ENCODE assay signal across 10 mouse cellular contexts in the genomic region with DNA sequence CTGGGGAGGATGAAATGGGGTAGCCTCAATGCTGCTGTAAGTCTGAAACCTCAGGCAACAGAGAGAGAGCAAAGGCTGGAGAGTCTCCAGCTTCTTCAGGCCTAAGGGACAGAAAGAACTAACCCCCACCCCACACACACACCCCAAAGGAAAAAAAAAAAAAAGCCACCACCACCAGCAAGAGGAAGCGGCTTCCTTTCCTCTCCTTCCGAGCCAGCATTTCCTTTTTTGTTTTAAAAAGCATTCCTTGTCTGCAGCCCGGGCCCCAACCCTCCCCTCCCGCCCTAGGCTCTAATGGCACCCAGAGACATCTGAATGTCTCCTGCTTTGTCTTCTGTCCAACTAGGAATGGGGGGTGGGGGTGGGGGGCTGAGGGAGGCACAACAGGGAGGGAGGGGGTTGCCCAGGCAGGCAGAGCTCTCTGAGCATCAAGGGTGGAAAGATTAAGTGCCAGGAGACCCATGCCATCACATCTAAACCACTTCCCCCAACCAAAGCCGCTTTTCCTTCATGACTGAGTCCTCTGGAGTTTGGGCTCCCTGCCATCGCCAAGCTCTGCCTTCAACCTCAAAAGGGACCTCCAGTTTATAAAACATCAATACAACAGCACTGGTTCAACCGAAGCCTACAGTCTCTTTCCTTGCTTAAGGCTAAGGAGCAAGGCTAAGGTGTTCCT. TPM values are rescaled to one million over a fixed set of nuclear protein-coding genes. Genes with fewer than 3 reads are reported as not detected.
A peak's percentile ranks its signal among the peaks of the same experiment; 100 is the strongest.
DNase-seq lines count a peak whose midpoint lies in the region; ATAC-seq lines count a peak whose summit lies in the region.
"Had no signal": no experiment of that assay in that cellular context is flagged by ENCODE, and none has a peak within 500 bp of the region (broad histone marks: within the 10 kb centered on the region; RNA-seq: fewer than 3 reads in every experiment).

No protein-coding gene starts in this region.

- no peak overlapping the region for H3K4me3 ChIP-seq in hindbrain, embryonic 10.5 days
- no peak overlapping the region for H3K4me3 ChIP-seq in hindbrain, embryonic 14.5 days (replicated peaks; ENCODE audit: low read length)
- no peak overlapping the region for H3K4me3 ChIP-seq in embryonic facial prominence, embryonic 12.5 days

- H3K9me3 ChIP-seq in hindbrain, embryonic 10.5 days: no peaks in the 10 kb centered on the region
- no peaks in the 10 kb centered on the region for H3K9me3 ChIP-seq in hindbrain, embryonic 14.5 days (ENCODE audit: control insufficient read depth, low read length)
- H3K9me3 ChIP-seq in embryonic facial prominence, embryonic 12.5 days: no peaks in the 10 kb centered on the region

- H3K27ac ChIP-seq in hindbrain, embryonic 10.5 days: peak overlapping the region; percentile 81
- H3K27ac ChIP-seq in hindbrain, embryonic 14.5 days: no peak overlapping the region
- peak overlapping the region; percentile 46 for H3K27ac ChIP-seq in embryonic facial prominence, embryonic 12.5 days

- no peak for DNase-seq in hindbrain, embryonic 10.5 days (ENCODE audit: low spot score)
- no peak for DNase-seq in hindbrain, embryonic 14.5 days (ENCODE audit: low spot score)
- peak; percentile 79 for DNase-seq in 416B (ENCODE audit: low read depth)
- peak; percentile 53 for DNase-seq in kidney, postnatal 14 days
- DNase-seq in ovary, adult 18-20 months (ENCODE audit: low spot score): no peak
- no peak for DNase-seq in embryo, embryonic 10 days (ENCODE audit: low spot score)
- DNase-seq in retina, embryonic 14.5 days (ENCODE audit: low spot score): no peak
- DNase-seq: cerebellum, postnatal 10 days; thymus, postnatal 14 days had no signal

- peaks cover 25% of the 10 kb centered on the region for H3K4me1 ChIP-seq in hindbrain, embryonic 10.5 days (replicated peaks)
- H3K4me1 ChIP-seq in hindbrain, embryonic 14.5 days (replicated peaks; ENCODE audit: control insufficient read depth, insufficient read depth, low read length): 0 out of 2 replicates have a peak, but pooled peaks cover 4% of the 10 kb centered on the region
- H3K4me1 ChIP-seq in embryonic facial prominence, embryonic 12.5 days: peaks cover 9% of the 10 kb centered on the region

- ATAC-seq in hindbrain, embryonic 14.5 days (ENCODE audit: low FRiP score): no peak
- no peak for ATAC-seq in embryonic facial prominence, embryonic 12.5 days (ENCODE audit: insufficient number of reproducible peaks, insufficient read depth, low FRiP score, low TSS enrichment)

- no peak overlapping the region for H3K4me2 ChIP-seq in hindbrain, embryonic 14.5 days (replicated peaks)
- H3K4me2 ChIP-seq in embryonic facial prominence, embryonic 12.5 days (replicated peaks): no peak overlapping the region

- H3K9ac ChIP-seq in hindbrain, embryonic 14.5 days: no peak overlapping the region
- no peak overlapping the region for H3K9ac ChIP-seq in embryonic facial prominence, embryonic 12.5 days

- H3K27me3 ChIP-seq in hindbrain, embryonic 10.5 days (ENCODE audit: insufficient read depth, poor library complexity, severe bottlenecking): no peaks in the 10 kb centered on the region
- H3K27me3 ChIP-seq in hindbrain, embryonic 14.5 days (ENCODE audit: control insufficient read depth, insufficient read depth, low read length): no peaks in the 10 kb centered on the region
- no peaks in the 10 kb centered on the region for H3K27me3 ChIP-seq in embryonic facial prominence, embryonic 12.5 days

- WGBS in hindbrain, embryonic 10.5 days: 42% methylated on average over 7 of the region's 7 CpGs
- WGBS in hindbrain, embryonic 14.5 days: 29% methylated on average over 7 of the region's 7 CpGs
- 27% methylated on average over 7 of the region's 7 CpGs for WGBS in embryonic facial prominence, embryonic 12.5 days

- no peaks in the 10 kb centered on the region for H3K36me3 ChIP-seq in hindbrain, embryonic 10.5 days
- no peaks in the 10 kb centered on the region for H3K36me3 ChIP-seq in hindbrain, embryonic 14.5 days (replicated peaks; ENCODE audit: control insufficient read depth, insufficient read depth)
- no peaks in the 10 kb centered on the region for H3K36me3 ChIP-seq in embryonic facial prominence, embryonic 12.5 days

RNA-seq across cellular contexts. Expression of gene Ksr1, which starts 10.4 kb away (rescaled TPM):
- 2.7 and 5.2 TPM in 2 replicates for polyA plus RNA-seq in hindbrain, embryonic 10.5 days (2016; fragmentation: Nextera tagmentation; extraction: Ambion mirVana)
- polyA plus RNA-seq in hindbrain, embryonic 14.5 days (2014; fragmentation: Nextera tagmentation; extraction: Ambion mirVana): 7.7 and 9.9 TPM in 2 replicates
- polyA plus RNA-seq in embryonic facial prominence, embryonic 12.5 days (2016; fragmentation: Nextera tagmentation; extraction: Ambion mirVana): 3.9 and 5.0 TPM in 2 replicates

Comparison
In these comparisons a context has a peak if more than half of its experiments do, and no peak if none do; other contexts are left out.
1. DNase-seq: peak in 416B (single experiment) and kidney, postnatal 14 days (single experiment); none in hindbrain, embryonic 10.5 days (single experiment), hindbrain, embryonic 14.5 days (single experiment), ovary, adult 18-20 months (single experiment), embryo, embryonic 10 days (single experiment) and retina, embryonic 14.5 days (single experiment).